Mouse (Mus musculus) forebrain, embryonic 10.5 days (tissue): Measurements from ENCODE around the gene Faf1. TPM values are rescaled to one million over a fixed set of nuclear protein-coding genes. Genes with fewer than 3 reads are reported as not detected.

ENCODE experiments used
- DNase-seq: peaks from one replicate; pipeline ENCODE4 v3.0.0-alpha.2; 2017; ENCODE audit warnings: low spot score; ENCODE audit errors: extremely low spot score
- H3K27ac ChIP-seq: fragments of 300-500 bp; sonication (generic); 2 replicates; pipeline ENCODE4 v1.5.1; 2016; ENCODE audit warnings: mild to moderate bottlenecking
- H3K27me3 ChIP-seq: fragments of 300-500 bp; sonication (generic); 2 replicates; pipeline ENCODE4 v1.6.1; 2016; ENCODE audit warnings: mild to moderate bottlenecking; ENCODE audit not compliant: poor library complexity, severe bottlenecking
- H3K36me3 ChIP-seq: fragments of 300-500 bp; sonication (generic); replicated peaks from 2 replicates; pipeline ENCODE4 v1.6.1; 2016; ENCODE audit warnings: mild to moderate bottlenecking, moderate library complexity
- H3K4me1 ChIP-seq: fragments of 300-500 bp; sonication (generic); 2 replicates; pipeline ENCODE4 v1.6.1; 2016
- H3K4me3 ChIP-seq: fragments of 300-500 bp; sonication (generic); 2 replicates; pipeline ENCODE4 v1.5.1; 2016; ENCODE audit warnings: mild to moderate bottlenecking, moderate library complexity
- H3K9me3 ChIP-seq: fragments of 300-500 bp; sonication (generic); 2 replicates; pipeline ENCODE4 v1.6.1; 2016; ENCODE audit warnings: mild to moderate bottlenecking, moderate library complexity
- WGBS: fragments of 180-500 bp; shearing (Covaris S2); methylation state at CpG from one replicate; pipeline ENCODE4 v1.1.7; 2016; 5-methylcytosine and 5-hydroxymethylcytosine counted together
- polyA plus RNA-seq: library from polyadenylated mRNA; unstranded; fragments of >200 nt; fragmentation: Nextera tagmentation; extraction: Ambion mirVana; gene quantifications from 2 replicates; pipeline ENCODE4 v1.2.1, GENCODE M21; 2016

Faf1 gene
- polyA plus RNA-seq, 1 experiment from 2014 or later: 28.3 TPM

- H3K9me3 ChIP-seq: no peaks in the 10 kb centered on the region
- peaks cover 42% of the 10 kb centered on the region for H3K36me3 ChIP-seq
- DNase-seq: peak; percentile 48
- peak overlapping the region; percentile 85 for H3K4me3 ChIP-seq
- 1% methylated on average over 36 of the region's 37 CpGs for WGBS
- peak overlapping the region; percentile 98 for H3K27ac ChIP-seq
- H3K27me3 ChIP-seq: peaks cover 100% of the 10 kb centered on the region
- H3K4me1 ChIP-seq: peaks cover 73% of the 10 kb centered on the region
Measured at GRCm38 (mm10) chr4:109981083-109981870, 304.9 kb downstream of the Faf1 start.

- peaks cover 100% of the 10 kb centered on the region for H3K27me3 ChIP-seq
- peak; percentile 59 for DNase-seq
- H3K36me3 ChIP-seq: peaks cover 42% of the 10 kb centered on the region
- peak overlapping the region; percentile 85 for H3K4me3 ChIP-seq
- 1% methylated on average over 91 of the region's 99 CpGs for WGBS
- H3K4me1 ChIP-seq: peaks cover 78% of the 10 kb centered on the region
- peak overlapping the region; percentile 98 for H3K27ac ChIP-seq
- no peaks in the 10 kb centered on the region for H3K9me3 ChIP-seq
Measured at GRCm38 (mm10) chr4:109981871-109982680, 305.7 kb downstream of the Faf1 start.

- Histone ChIP-seq H3K27me3 (peaks cover 100% of the 10 kb centered on the region), H3K27ac (peak overlapping the region; percentile 98), H3K9me3 (no peaks in the 10 kb centered on the region), H3K4me1 (peaks cover 78% of the 10 kb centered on the region), H3K4me3 (peak overlapping the region; percentile 85), H3K36me3 (peaks cover 42% of the 10 kb centered on the region)
- WGBS: 5% methylated on average over 30 of the region's 30 CpGs
- DNase-seq: peak; percentile 44
Measured at GRCm38 (mm10) chr4:109982681-109983265, 306.4 kb downstream of the Faf1 start.

GRCm38 (mm10) chr4:109983281-109984001, 307.1 kb downstream of the Faf1 start:
- peaks cover 100% of the 10 kb centered on the region for H3K27me3 ChIP-seq
- peak overlapping the region; percentile 85 for H3K4me3 ChIP-seq
- no peaks in the 10 kb centered on the region for H3K9me3 ChIP-seq
- WGBS: under 1% methylated on average over 49 of the region's 49 CpGs
- H3K4me1 ChIP-seq: peaks cover 78% of the 10 kb centered on the region
- peaks cover 42% of the 10 kb centered on the region for H3K36me3 ChIP-seq
- no peak for DNase-seq
- peak overlapping the region; percentile 98 for H3K27ac ChIP-seq

GRCm38 (mm10) chr4:109984011-109984411, 307.6 kb downstream of the Faf1 start:
- Histone ChIP-seq H3K27ac (peak overlapping the region; percentile 98), H3K4me3 (peak overlapping the region; percentile 85), H3K36me3 (peaks cover 42% of the 10 kb centered on the region), H3K9me3 (no peaks in the 10 kb centered on the region), H3K27me3 (peaks cover 100% of the 10 kb centered on the region), H3K4me1 (peaks cover 80% of the 10 kb centered on the region)
- DNase-seq: peak; percentile 73
- WGBS: under 1% methylated on average over 24 of the region's 24 CpGs

GRCm38 (mm10) chr4:109984496-109985423, 308.4 kb downstream of the Faf1 start:
- Histone ChIP-seq H3K27ac (peak overlapping the region; percentile 98), H3K4me1 (peaks cover 78% of the 10 kb centered on the region), H3K36me3 (peaks cover 39% of the 10 kb centered on the region), H3K4me3 (peak overlapping the region; percentile 85), H3K9me3 (no peaks in the 10 kb centered on the region), H3K27me3 (peaks cover 100% of the 10 kb centered on the region)
- 1% methylated on average over 38 of the region's 38 CpGs for WGBS
- DNase-seq: peak; percentile 65

GRCm38 (mm10) chr4:109985424-109986172, 309.2 kb downstream of the Faf1 start:
- Histone ChIP-seq H3K4me1 (peaks cover 70% of the 10 kb centered on the region), H3K36me3 (peaks cover 31% of the 10 kb centered on the region), H3K4me3 (peak overlapping the region; percentile 85), H3K27me3 (peaks cover 100% of the 10 kb centered on the region), H3K27ac (peak overlapping the region; percentile 98), H3K9me3 (no peaks in the 10 kb centered on the region)
- 4% methylated on average over 16 of the region's 16 CpGs for WGBS
- DNase-seq: peak; percentile 61

GRCm38 (mm10) chr4:109986301-109986700, 309.9 kb downstream of the Faf1 start:
- H3K9me3 ChIP-seq: no peaks in the 10 kb centered on the region
- peaks cover 24% of the 10 kb centered on the region for H3K36me3 ChIP-seq
- H3K4me3 ChIP-seq: peak overlapping the region; percentile 85; the same call in 1 of the 2 replicates
- peak overlapping the region; percentile 98 for H3K27ac ChIP-seq
- DNase-seq: peak; percentile 47
- peaks cover 70% of the 10 kb centered on the region for H3K4me1 ChIP-seq
- whole genome bisulfite sequencing: 1% methylated on average over 9 of the region's 9 CpGs
- peaks cover 100% of the 10 kb centered on the region for H3K27me3 ChIP-seq

- Histone ChIP-seq H3K9me3 (no peaks in the 10 kb centered on the region), H3K27ac (peak overlapping the region; percentile 98), H3K27me3 (peaks cover 98% of the 10 kb centered on the region), H3K36me3 (peaks cover 18% of the 10 kb centered on the region), H3K4me3 (peak overlapping the region; percentile 85; the same call in 1 of the 2 replicates), H3K4me1 (peaks cover 66% of the 10 kb centered on the region)
- peak; percentile 39 for DNase-seq
- 5% methylated on average over 13 of the region's 13 CpGs for WGBS
Measured at GRCm38 (mm10) chr4:109986748-109987355, 310.5 kb downstream of the Faf1 start.

- peaks cover 57% of the 10 kb centered on the region for H3K4me1 ChIP-seq
Measured at GRCm38 (mm10) chr4:109987560-109988362, 311.4 kb downstream of the Faf1 start.

More at GRCm38 (mm10) chr4:109987560-109988362, 311.4 kb downstream of the Faf1 start:
- peaks cover 9% of the 10 kb centered on the region for H3K36me3 ChIP-seq
- no peaks in the 10 kb centered on the region for H3K9me3 ChIP-seq
- DNase-seq: peak; percentile 30
- peak overlapping the region; percentile 98 for H3K27ac ChIP-seq
- peak overlapping the region; percentile 22; the same call in 1 of the 2 replicates for H3K4me3 ChIP-seq
- WGBS: 2% methylated on average over 20 of the region's 20 CpGs
- peaks cover 98% of the 10 kb centered on the region for H3K27me3 ChIP-seq
